Mouse (Mus musculus) limb, embryonic 14.5 days (tissue): ENCODE results near the gene Wdr82. TPM values are rescaled to one million over a fixed set of nuclear protein-coding genes. Genes with fewer than 3 reads are reported as not detected.
A peak's percentile ranks its signal among the peaks of the same experiment; 100 is the strongest.

Source experiments
- ATAC-seq: fragments of 200-750 bp; cut with Nextera tagmentation; 2 replicates; pipeline ENCODE4 v1.8.0; 2017; ENCODE audit warnings: low read depth, moderate number of reproducible peaks, moderate TSS enrichment; ENCODE audit not compliant: low FRiP score
- DNase-seq: peaks from one replicate; pipeline ENCODE4 v3.0.0-alpha.2; 2015; ENCODE audit warnings: low spot score
- H3K27ac ChIP-seq: fragments of 300-500 bp; sonication (generic); replicated peaks from 2 replicates; pipeline ENCODE4 v1.5.1; 2014; ENCODE audit warnings: low read depth, mild to moderate bottlenecking, low read length, moderate library complexity, mixed read lengths
- H3K27me3 ChIP-seq: fragments of 300-500 bp; sonication (generic); 2 replicates; pipeline ENCODE4 v1.6.1; 2014; ENCODE audit warnings: low read length, mixed read lengths; ENCODE audit not compliant: control insufficient read depth, insufficient read depth
- H3K36me3 ChIP-seq: fragments of 300-500 bp; sonication (generic); 2 replicates; pipeline ENCODE4 v1.6.1; 2014; ENCODE audit warnings: mild to moderate bottlenecking, low read length, moderate library complexity, mixed read lengths; ENCODE audit not compliant: control insufficient read depth, insufficient read depth
- H3K4me1 ChIP-seq: fragments of 300-500 bp; sonication (generic); 2 replicates; pipeline ENCODE4 v1.6.1; 2014; ENCODE audit warnings: antibody characterized with exemption, low read length, mixed read lengths; ENCODE audit not compliant: control insufficient read depth, insufficient read depth
- H3K4me2 ChIP-seq: fragments of 300-500 bp; sonication (generic); replicated peaks from 2 replicates; pipeline ENCODE4 v1.6.1; 2014; ENCODE audit warnings: low read depth, mild to moderate bottlenecking, low read length, moderate library complexity; ENCODE audit not compliant: severe bottlenecking
- H3K4me3 ChIP-seq: fragments of 300-500 bp; sonication (generic); replicated peaks from 2 replicates; pipeline ENCODE4 v1.5.1; 2014; ENCODE audit warnings: low read length
- H3K9ac ChIP-seq: fragments of 300-500 bp; sonication (generic); 2 replicates; pipeline ENCODE4 v1.6.1; 2014; ENCODE audit warnings: mild to moderate bottlenecking, low read depth, low read length, moderate library complexity; ENCODE audit not compliant: severe bottlenecking
- H3K9me3 ChIP-seq: fragments of 300-500 bp; sonication (generic); 2 replicates; pipeline ENCODE4 v1.6.1; 2016; ENCODE audit warnings: low read length; ENCODE audit not compliant: control insufficient read depth
- POLR2A ChIP-seq: fragments of 200-500 bp; IDR thresholded peaks from 2 replicates; pipeline ENCODE4 v1.8.0; 2012; ENCODE audit warnings: inconsistent platforms, mild to moderate bottlenecking, moderate library complexity, borderline replicate concordance; ENCODE audit not compliant: insufficient read depth, insufficient read length; ENCODE audit errors: extremely low read depth
- WGBS: fragments of 180-500 bp; shearing (Covaris S2); extraction: QIAGEN DNeasy Blood & Tissue Kit; methylation state at CpG from one replicate; pipeline ENCODE4 v1.1.7; 2014; 5-methylcytosine and 5-hydroxymethylcytosine counted together
- polyA plus RNA-seq, 2 experiments: library from polyadenylated mRNA; depleted of rRNA in 1 of 2; stranded (reverse) in 1 of 2; unstranded in 1 of 2; fragments of >200 nt; fragmentation: Nextera tagmentation in 1 of 2; extraction: Ambion mirVana in 1 of 2; gene quantifications; 2 replicates each; pipeline versions ENCODE4 v1.2.1 to v1.2.3; 2012 to 2014

The Wdr82 gene
- polyA plus RNA-seq, 2 experiments: 30.2 to 104 TPM

DNA sequence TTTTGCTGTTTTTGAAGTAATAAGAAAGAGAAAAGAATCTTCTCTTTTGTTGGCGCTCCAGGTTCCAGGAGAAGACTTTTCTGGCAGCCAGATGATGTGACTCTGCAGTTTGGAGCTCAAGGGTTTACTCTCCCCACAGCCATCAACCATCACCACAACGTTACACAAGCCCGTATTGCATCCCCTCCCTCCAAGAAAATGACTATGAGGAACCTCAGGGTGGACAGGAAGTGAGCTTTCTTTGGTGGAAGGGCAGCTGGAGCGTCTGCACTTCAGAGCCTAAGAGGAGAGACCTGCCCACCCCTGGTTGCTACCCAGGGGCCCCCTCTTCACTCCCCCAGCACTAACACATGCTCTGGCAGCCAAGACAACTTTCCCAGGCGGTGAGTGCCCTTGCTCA, 23.4 kb upstream of the Wdr82 start:
- Histone ChIP-seq H3K9me3 (no peaks in the 10 kb centered on the region), H3K27ac (no peak overlapping the region), H3K4me2 (no peak overlapping the region), H3K36me3 (no peaks in the 10 kb centered on the region), H3K9ac (no peak overlapping the region), H3K27me3 (peaks cover 39% of the 10 kb centered on the region), H3K4me1 (peaks cover 5% of the 10 kb centered on the region; the same call in 1 of the 2 replicates), H3K4me3 (no peak overlapping the region)
- DNase-seq (no peak), ATAC-seq (no peak)
- 27% methylated on average over 5 of the region's 5 CpGs for WGBS
- no peak for TF ChIP-seq POLR2A

- DNase-seq (no peak), ATAC-seq (peak; percentile 4; the same call in 1 of the 2 replicates)
- no peaks in the 10 kb centered on the region for H3K9me3 ChIP-seq
- WGBS: 7% methylated on average over 10 of the region's 10 CpGs
- peaks cover 39% of the 10 kb centered on the region for H3K27me3 ChIP-seq
- H3K36me3 ChIP-seq: no peaks in the 10 kb centered on the region
- no peak overlapping the region for H3K27ac ChIP-seq
- peak overlapping the region; percentile 56; the same call in 1 of the 2 replicates for H3K9ac ChIP-seq
- peaks cover 5% of the 10 kb centered on the region; the same call in 1 of the 2 replicates for H3K4me1 ChIP-seq
- peak overlapping the region; percentile 40 for H3K4me3 ChIP-seq
- no peak for TF ChIP-seq POLR2A
- peak overlapping the region; percentile 70 for H3K4me2 ChIP-seq
Measured at GRCm38 (mm10) chr9:106147851-106148431, 22.8 kb upstream of the Wdr82 start.

DNA sequence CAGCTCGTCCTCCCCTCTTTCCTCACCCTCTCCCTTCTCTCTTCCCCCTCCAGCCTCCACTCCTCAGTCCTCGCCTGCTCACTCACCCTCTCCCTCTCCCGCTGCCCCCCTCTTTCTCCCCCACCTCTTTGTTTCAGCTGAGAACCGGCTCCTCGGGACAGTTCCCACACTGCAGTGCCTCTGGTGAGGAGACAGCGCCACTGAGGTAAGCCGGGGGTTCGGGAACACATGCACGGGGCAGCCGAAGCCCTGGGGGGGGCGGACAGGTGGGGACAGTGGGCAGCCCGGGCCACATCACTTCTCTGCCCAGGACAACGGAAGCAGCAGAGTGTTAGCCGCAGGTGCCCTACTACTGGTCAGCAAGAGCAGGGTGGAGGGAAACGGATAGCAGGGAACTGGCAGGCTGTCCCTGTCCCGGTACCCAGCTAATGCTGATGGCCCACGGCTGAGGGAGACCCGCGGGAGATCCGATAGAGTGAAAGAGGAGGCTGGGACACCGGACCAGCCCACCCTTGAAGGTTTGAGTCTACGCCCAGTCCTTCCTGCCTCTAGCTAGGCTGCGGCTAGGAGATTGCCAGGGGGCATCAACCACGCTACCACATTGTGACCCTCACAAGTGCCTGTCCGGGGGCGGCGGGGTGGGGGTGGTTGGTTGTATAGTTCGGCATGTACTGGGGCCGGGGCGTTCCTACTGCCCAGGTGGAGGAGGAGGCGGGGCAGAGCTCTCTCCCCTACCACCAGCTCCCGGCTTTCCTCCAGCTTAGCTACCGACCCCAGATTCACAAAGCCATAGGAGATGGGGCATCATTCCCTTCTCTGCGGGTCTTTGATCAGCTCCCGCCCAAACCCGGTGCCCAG, 22.0 kb upstream of the Wdr82 start:
- Histone ChIP-seq H3K36me3 (no peaks in the 10 kb centered on the region), H3K4me3 (peak overlapping the region; percentile 40), H3K9ac (peak overlapping the region; percentile 56), H3K27ac (no peak overlapping the region), H3K4me1 (peaks cover 5% of the 10 kb centered on the region; the same call in 1 of the 2 replicates), H3K27me3 (peaks cover 39% of the 10 kb centered on the region), H3K4me2 (peak overlapping the region; percentile 70), H3K9me3 (no peaks in the 10 kb centered on the region)
- WGBS: 3% methylated on average over 35 of the region's 36 CpGs
- TF ChIP-seq POLR2A: no peak
- peak; percentile 53; the same call in 1 of the 2 replicates for ATAC-seq
- DNase-seq: no peak

DNA sequence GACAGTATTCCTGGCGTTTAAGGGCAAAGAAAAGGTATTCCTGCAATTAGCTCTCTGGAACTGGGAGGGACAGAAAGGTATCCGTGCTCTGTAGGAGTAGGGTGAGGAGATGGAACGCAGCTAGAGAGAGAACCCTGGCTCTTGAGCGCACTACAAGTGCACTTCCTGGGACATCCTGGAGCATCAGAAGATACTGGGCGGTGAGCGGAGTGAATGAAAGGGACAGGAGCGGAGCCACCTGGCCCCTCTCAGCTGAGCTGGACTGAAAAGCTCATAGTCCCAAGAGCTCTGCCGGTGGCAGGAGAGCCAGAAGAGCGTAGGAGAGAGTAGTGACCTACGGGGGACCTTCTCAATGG, 21.4 kb upstream of the Wdr82 start:
- no peak overlapping the region for H3K27ac ChIP-seq
- H3K36me3 ChIP-seq: no peaks in the 10 kb centered on the region
- ATAC-seq (no peak), DNase-seq (no peak)
- TF ChIP-seq POLR2A: no peak
- H3K27me3 ChIP-seq: peaks cover 39% of the 10 kb centered on the region
- 22% methylated on average over 10 of the region's 10 CpGs for WGBS
- peaks cover 5% of the 10 kb centered on the region; the same call in 1 of the 2 replicates for H3K4me1 ChIP-seq
- H3K4me3 ChIP-seq: peak overlapping the region; percentile 40
- peak overlapping the region; percentile 70 for H3K4me2 ChIP-seq
- no peaks in the 10 kb centered on the region for H3K9me3 ChIP-seq
- peak overlapping the region; percentile 56 for H3K9ac ChIP-seq

- no peak for TF ChIP-seq POLR2A
- WGBS: 89% methylated on average over 9 of the region's 9 CpGs
- Histone ChIP-seq H3K4me3 (no peak overlapping the region), H3K4me1 (peaks cover under 1% of the 10 kb centered on the region; the same call in 1 of the 2 replicates), H3K9ac (no peak overlapping the region), H3K27ac (no peak overlapping the region), H3K36me3 (no peaks in the 10 kb centered on the region), H3K4me2 (no peak overlapping the region), H3K9me3 (no peaks in the 10 kb centered on the region), H3K27me3 (peaks cover 17% of the 10 kb centered on the region; the same call in 1 of the 2 replicates)
- DNase-seq (no peak), ATAC-seq (no peak)
Measured at GRCm38 (mm10) chr9:106154106-106154505, 16.6 kb upstream of the Wdr82 start.
